16 mouse cellular contexts compared by ENCODE assay signal in the genomic region with DNA sequence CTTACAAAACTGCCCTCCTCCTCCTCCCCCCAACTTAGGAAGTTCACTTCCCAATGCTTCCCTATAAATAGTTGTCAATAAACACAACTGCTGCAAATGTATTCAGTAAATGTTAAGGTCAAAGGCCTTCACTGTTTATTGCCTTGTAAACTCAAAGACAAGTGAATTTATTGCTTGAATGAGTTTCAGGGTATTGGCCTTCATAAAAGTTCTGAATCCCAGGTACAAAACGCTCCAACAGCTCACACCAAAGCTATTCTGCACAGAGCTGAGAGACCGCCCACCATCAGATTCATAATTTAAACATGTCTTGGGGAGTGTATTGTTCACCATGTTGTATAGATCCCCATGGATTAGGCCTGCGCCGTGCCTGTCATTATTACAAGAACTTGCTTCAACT.
"Had no signal": no experiment of that assay in that cellular context is flagged by ENCODE, and none has a peak within 500 bp of the region (broad histone marks: within the 10 kb centered on the region; RNA-seq: fewer than 3 reads in every experiment).

No protein-coding gene starts in this region.

- H3K4me2 ChIP-seq: kidney, embryonic 15.5 days; liver, embryonic 11.5 days; liver, embryonic 15.5 days; neural tube, embryonic 12.5 days had no signal

- H3K4me3 ChIP-seq: kidney, embryonic 15.5 days; liver, embryonic 15.5 days; midbrain, embryonic 10.5 days; myocyte; neural tube, embryonic 12.5 days had no signal

- H3K4me1 ChIP-seq: neural tube, embryonic 12.5 days had no signal

- H3K9me3 ChIP-seq: kidney, embryonic 15.5 days; liver, embryonic 15.5 days; midbrain, embryonic 10.5 days; neural tube, embryonic 12.5 days had no signal

- H3K27ac ChIP-seq: kidney, embryonic 15.5 days; liver, embryonic 15.5 days; midbrain, embryonic 10.5 days; neural tube, embryonic 12.5 days had no signal

- H3K9ac ChIP-seq: kidney, embryonic 15.5 days; liver, embryonic 15.5 days; neural tube, embryonic 12.5 days had no signal

- ATAC-seq: inflammation-experienced regulatory T-cells, adult 6 months; lung, postnatal 0 days had no signal

- H3K36me3 ChIP-seq: kidney, embryonic 15.5 days; liver, embryonic 15.5 days; midbrain, embryonic 10.5 days; neural tube, embryonic 12.5 days had no signal

- DNase-seq: kidney, adult 2 months; kidney, postnatal 14 days; lung, adult 2 months; lung, postnatal 36 days; retina, postnatal 1 day; right cerebral cortex, postnatal 4 days; spleen, adult 18-20 months; thymus, postnatal 36 days had no signal

- H3K27me3 ChIP-seq: kidney, embryonic 15.5 days; liver, embryonic 15.5 days; neural tube, embryonic 12.5 days had no signal
